Mouse (Mus musculus) brain, embryonic 14.5 days (tissue): Measurements from ENCODE around the gene Hspb9. TPM values are rescaled to one million over a fixed set of nuclear protein-coding genes. Genes with fewer than 3 reads are reported as not detected.

Experiments used
- DNase-seq: peaks from one replicate; pipeline ENCODE4 v3.0.0-alpha.2; 2011; ENCODE audit warnings: low read depth
- CTCF ChIP-seq: fragments of 200-500 bp; IDR thresholded peaks from 2 replicates; pipeline ENCODE4 v1.5.1; 2012; ENCODE audit warnings: inconsistent platforms, mild to moderate bottlenecking, moderate library complexity, borderline replicate concordance; ENCODE audit not compliant: insufficient read depth, insufficient read length; ENCODE audit errors: extremely low read depth
- POLR2A ChIP-seq: fragments of 200-500 bp; IDR thresholded peaks from 2 replicates; pipeline ENCODE4 v1.6.1; 2012; ENCODE audit warnings: mild to moderate bottlenecking, inconsistent platforms, borderline replicate concordance; ENCODE audit not compliant: poor library complexity, insufficient read depth, insufficient read length, severe bottlenecking; ENCODE audit errors: extremely low read depth
- polyA plus RNA-seq: library from polyadenylated mRNA; depleted of rRNA; stranded (reverse); fragments of >200 nt; gene quantifications from 2 replicates; pipeline ENCODE4 v1.2.3, GENCODE M21; 2012

Gene Hspb9
- polyA plus RNA-seq, 1 experiment: not detected

DNA sequence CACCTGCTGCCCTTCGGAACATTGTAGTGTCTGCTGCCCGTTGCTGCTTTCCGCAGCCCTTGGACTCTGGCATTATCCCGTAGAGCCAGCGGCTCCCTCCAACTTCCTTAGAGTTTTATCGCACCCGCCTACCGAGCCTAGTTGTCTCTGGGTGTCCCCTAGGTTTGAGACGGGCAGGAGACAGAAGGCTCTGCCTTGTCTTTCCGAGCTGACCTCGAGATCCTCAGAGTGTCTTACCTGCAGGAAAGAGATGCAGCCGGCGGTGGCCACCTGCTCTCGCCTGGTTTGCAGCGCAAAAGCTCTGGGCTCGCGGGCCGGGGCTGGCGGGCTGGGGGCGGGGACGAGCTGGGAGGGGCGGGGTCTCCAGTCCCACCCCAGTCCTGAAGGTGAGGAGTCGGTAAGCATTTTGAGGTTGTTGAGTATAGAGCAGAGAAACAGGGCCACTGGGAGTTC lies 21.5 kb upstream of the Hspb9 start, which contains the start of gene Zfp385c:
Gene Zfp385c, minus strand, starts transcription at position 292 of the 453 bp plus-strand sequence.
- DNase-seq: no peak

DNA sequence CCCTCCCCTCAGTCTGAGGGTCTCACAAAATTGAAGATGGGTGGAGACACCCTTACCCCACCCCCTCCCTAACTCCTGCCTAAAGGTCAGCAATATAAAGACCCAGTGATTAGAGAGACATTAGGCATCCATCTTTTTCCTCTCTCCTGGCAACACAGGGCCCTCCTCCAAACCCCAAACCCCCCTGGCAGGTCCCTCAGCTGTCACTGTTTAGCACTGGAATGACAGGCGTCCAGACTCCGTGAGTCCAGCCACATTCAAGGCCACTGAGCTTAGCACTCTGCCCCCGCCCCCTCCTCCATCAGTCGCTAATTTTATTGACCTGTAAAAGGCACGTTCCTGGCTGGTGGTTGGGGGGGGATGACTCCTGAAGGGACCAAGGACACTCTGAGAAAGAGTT lies 20.5 kb upstream of the Hspb9 start:
- TF ChIP-seq POLR2A: no peak
- TF ChIP-seq CTCF: no peak
- no peak for DNase-seq

More for the DNA sequence above, 21.5 kb upstream of the Hspb9 start, which contains the start of gene Zfp385c:
- TF ChIP-seq CTCF (no peak), POLR2A (no peak)

DNA sequence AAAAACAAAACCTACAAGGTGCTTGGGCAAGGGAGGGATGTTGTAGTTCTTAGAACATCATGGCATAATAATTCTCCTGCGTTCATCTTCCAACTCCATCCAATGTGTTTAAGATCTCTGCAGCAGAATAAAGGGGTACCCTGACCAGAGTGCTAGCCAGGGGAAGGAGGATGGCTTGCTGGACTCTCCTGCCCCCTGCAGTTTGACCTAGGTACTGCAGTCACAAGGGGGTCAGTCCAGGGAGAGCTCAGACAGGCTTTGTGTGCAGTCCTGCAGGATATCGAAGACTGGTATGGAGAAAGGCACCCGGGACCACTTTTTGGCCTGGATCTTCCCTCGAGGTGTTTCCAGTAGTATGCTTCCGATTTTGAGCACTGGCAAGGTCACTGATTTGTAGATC lies 18.7 kb upstream of the Hspb9 start:
- TF ChIP-seq POLR2A (no peak), CTCF (peak; percentile 85)
- DNase-seq: peak; percentile 70

DNA sequence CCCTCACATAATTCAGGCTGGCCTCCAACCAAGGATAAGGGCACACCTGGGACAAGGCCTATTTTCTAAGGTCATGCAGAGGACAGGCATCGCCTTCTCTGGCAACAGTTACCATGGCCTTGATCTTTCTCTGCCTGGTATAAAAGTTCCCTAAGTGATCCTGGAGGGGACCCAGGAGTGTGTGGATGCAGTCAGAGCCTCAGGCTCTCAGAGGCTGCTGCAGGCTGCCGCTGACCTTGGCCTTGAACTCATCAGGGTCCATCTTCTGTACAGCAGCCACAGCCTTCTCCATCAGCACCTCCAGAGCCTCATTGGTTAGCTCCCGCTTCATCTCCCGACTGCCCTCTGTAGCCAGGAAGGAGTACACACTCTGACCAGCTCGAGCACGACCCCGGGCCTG lies 15.7 kb upstream of the Hspb9 start:
- TF ChIP-seq CTCF: no peak
- TF ChIP-seq POLR2A: no peak
- no peak for DNase-seq

DNA sequence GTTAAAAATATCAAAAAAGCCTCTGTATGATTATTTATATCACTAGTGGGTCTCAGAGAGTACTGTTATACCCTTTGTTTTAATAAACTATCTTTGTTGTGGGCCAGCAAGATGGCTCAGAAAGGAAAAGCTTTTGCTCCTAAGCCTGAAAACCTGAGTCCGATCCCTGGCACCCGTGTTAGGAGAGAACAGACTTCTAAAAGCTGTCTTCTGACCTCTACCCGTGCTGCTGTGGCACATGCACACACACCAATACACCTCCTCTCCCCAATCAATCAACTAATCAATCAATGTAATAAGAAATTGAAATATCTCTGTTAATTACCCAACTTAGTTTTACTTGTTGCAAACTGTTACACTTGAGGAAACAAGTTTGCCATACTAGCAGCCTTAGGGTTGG lies 12.9 kb upstream of the Hspb9 start:
- TF ChIP-seq CTCF (no peak), POLR2A (no peak)
- no peak for DNase-seq

DNA sequence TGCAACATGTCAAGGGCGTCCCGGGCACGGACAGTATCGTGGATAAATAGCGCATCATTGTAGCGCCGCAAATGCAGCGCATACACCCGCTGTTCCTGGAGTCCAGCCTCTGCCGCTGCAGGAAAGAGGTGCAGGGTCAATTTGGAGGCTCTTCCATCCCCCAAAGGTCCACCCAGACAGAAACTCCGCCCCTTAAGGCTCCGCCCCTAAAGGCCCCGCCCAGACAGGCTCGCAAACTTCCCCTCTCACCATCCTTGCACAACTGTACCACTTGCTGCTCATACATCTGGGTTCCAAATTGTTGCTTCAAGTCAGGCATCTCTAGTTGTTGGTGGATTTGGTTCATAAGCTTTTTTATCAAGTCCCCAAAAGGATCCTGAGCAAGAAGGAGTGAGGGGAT lies 12.3 kb upstream of the Hspb9 start:
- DNase-seq: no peak
- no peak for TF ChIP-seq CTCF
- no peak for TF ChIP-seq POLR2A

DNA sequence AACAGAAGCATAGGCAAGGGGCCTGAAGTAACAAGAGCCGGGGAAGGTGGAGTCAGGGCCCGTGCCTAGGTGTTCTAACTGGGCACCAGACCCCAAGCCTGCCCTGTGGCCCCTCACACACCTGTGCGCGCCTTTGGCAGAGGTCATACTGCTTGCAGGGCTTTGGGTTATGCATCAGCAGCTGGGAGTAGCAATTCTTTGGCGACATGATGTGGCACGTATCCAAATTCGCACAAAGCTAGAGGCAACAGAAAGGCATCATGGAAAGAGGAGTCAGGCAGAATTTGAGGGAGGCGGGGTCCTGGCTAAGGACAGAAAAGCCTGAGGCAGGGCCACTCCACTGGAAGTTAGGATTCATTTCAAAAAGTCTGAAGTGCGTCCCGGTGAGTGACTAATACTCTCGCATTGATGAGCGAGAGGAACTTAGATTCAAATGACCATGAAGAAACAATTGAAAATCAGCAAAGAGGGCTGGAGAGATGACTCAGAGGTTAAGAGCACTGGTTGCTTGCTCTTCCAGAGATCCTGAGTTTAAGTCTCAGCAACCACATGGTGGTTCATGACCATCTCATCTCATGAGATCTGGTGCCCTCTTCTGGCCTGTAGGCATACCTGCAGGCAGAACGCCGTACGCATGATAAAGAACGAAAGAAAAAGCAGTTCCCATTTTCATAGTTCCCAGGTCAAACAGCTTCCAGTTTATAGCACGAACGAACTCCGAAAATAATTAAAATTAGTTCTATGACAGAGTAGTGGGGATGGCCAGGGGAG lies 11.4 kb upstream of the Hspb9 start:
- peak; percentile 89 for DNase-seq
- TF ChIP-seq CTCF (peak; percentile 84), POLR2A (no peak)

DNA sequence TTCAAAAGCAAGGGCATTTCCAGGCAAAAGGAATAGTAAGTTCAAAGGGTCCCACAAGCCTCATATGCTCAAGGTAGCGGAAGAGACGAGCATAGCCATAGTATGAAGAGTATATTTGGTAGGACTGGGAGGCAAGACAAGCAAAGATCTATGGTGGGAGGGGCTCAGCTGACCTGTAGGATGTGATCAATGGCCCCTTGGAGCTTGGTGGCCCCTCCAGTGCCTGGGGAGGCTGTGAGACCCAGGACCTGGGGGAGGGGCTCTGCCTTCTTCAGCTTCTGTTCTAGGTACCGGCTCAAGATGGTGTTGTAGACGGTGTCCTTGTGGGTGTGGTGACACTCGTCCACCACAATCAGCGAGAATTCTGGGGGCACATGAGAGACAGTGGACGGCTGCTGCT lies 10.7 kb upstream of the Hspb9 start:
- DNase-seq: no peak
- TF ChIP-seq POLR2A (no peak), CTCF (no peak)

DNA sequence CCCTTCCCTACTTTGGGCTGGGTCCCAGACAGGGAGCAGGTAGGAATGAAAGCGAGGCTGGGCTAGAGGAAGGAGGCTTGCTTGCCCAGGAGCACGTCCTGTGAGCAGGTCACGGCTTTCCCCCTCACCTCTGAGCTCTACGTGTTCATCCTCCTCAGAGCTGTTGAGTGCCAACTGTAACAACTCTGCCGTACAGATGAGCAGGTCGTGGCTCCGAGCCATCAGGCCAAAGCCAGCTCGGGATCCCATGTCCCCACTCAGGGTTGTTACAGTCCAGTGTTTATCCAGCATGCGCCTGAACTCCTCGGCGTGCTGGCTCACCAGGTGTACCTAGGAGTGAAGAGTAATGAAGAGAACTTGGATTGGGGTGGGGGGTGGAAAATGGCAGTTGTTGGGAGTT lies 10.3 kb upstream of the Hspb9 start:
- no peak for TF ChIP-seq POLR2A
- TF ChIP-seq CTCF: no peak
- DNase-seq: no peak

DNA sequence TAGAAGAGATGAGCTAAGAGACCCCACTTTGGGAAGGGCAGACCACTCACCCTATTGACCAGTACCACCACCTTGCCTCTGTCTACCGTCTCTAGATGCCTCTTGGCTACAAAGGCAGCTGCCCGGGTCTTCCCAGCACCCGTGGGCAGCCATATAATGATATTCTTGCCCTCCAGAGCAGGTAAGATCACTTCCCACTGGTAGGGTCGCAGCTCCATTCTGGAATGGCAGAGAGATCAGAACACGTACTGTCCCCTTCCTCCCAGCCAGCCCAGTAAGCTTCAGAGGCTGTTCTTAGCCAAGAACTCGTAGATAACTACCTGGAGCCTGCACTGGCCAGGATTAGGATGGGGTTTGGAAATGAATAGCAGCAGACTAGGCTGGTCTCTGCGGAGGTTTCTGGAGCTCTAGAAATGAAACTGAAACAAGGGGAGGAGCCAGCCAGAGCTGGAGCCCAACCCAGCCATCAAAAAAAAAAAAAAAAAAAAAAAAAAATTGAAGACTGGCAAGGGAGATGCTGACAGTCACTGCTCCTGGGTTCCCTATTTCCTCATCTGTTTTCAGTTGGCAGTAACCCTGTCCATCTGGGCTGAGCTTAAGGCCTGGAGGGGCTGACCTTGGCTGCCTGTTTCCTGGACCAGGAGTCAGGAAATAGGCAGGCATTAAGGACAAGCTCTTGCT lies 9.7 kb upstream of the Hspb9 start, which contains the start of gene Dhx58:
Gene Dhx58, minus strand, starts transcription at position 421 of the 681 bp plus-strand sequence.
- no peak for DNase-seq
- TF ChIP-seq POLR2A (no peak), CTCF (no peak)

DNA sequence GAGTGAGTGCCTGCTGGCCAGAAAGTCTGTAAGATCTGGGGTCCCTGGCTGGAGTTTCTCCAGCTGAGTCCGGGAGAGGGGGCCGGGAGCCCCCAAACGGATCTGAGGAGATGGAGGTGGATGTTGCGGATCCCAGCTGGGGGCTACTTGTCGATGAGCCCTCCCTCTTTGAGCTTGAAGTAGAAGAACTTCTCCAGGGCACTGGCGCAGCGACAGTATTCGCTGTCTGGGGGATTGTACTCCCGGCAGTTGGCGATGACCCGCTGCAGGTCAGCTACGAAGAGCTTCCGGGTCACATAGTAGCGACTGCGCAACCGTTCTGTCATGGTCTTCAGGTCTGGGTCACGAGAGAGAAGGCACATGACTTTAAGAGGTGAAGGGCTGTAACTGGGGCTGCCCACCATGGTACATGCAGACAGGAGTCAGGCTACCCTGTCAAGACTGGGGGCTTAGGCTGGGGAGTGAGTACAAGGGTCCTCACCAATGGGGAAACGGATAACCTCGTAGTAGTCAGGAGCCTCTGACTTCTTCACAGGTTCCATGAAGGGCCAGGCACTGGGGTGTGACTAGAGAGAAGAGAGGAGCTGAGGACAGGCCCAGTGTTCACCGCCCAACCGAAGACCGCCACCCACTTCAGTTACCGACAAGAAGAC lies 8.4 kb upstream of the Hspb9 start:
- no peak for TF ChIP-seq CTCF
- no peak for TF ChIP-seq POLR2A
- no peak for DNase-seq

DNA sequence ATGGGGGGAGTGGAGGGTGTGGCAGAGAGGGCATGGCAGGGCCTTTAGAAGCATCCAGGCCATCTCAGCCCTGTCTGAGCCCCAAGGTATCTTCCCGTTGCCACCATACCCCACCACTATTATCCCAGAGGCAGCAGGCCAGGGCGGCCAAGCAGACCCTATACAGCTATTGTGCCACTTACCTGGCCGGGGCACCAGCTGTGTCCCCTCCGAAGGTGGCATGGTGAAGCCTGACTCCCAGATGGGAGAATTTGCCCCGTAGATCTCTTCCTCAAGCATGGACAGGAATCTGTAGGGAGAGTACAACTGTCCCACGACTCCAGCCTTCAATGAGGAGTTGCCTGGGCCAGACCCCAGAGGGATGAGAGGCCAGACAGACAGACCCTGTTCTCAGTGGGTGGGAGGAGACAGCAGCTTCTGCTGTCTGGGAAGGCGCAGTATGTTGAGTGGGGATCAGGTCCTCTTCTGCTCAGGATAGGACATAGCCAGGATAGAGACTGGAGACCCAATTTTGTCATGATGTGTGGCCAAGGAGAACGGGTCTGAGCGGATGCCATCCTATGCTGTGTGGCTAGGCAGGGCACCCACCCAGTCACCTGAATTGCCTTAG lies 4.3 kb upstream of the Hspb9 start:
- DNase-seq: no peak
- TF ChIP-seq CTCF (no peak), POLR2A (no peak)

DNA sequence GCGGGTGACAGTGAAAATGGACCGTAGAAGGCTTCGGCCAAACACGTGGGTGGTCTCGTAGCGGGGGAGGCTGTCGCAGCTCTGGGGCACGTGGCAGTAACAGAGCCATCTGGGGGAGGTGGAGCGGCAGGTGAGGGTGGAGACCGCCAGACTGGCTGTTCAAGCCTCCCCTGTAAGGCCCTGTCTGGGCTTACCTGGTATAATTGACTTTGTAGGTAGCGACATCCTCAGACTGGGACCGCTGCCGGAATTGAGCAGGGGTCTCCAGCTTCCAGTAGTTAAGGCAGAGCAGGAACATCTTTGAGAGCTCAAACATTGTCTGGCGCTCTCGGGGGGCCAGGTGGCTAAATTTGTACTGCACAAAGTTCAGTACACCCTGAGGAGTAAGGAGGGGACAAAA lies 3.1 kb upstream of the Hspb9 start:
- TF ChIP-seq POLR2A: no peak
- no peak for TF ChIP-seq CTCF
- no peak for DNase-seq

DNA sequence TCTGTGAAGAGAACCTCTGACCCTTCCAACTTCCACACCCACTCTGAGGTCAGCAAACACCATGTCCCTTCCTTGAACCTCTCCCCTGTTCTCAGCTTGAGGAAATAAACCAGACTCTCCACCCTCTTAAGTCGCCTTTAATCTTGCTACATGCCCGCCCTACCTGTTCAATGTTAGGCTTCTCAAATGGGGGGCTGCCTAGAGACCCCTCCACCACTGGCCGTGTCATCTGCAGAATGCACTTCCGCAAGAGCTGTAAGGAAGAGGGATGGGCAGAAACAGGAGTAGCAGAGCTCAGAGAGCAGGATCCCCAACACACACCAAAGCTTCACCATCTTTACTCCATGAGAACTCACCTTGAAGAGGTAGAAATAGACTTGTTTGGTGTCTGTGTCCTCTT lies 2.7 kb upstream of the Hspb9 start:
- TF ChIP-seq POLR2A (no peak), CTCF (no peak)
- DNase-seq: no peak
